Mouse (Mus musculus) urinary bladder, postnatal 25 days (tissue): Measurements from ENCODE around the gene Ripor3.
A peak's percentile ranks its signal among the peaks of the same experiment; 100 is the strongest.
"Not testable (repeated sequence)": the region's sequence is repeated elsewhere in the genome, so short reads cannot be mapped to it uniquely, and the experiment has no call there.

ENCODE experiments used
- DNase-seq: peaks from one replicate; pipeline ENCODE4 v3.0.0; 2022; ENCODE audit warnings: low spot score

The Ripor3 gene

DNA sequence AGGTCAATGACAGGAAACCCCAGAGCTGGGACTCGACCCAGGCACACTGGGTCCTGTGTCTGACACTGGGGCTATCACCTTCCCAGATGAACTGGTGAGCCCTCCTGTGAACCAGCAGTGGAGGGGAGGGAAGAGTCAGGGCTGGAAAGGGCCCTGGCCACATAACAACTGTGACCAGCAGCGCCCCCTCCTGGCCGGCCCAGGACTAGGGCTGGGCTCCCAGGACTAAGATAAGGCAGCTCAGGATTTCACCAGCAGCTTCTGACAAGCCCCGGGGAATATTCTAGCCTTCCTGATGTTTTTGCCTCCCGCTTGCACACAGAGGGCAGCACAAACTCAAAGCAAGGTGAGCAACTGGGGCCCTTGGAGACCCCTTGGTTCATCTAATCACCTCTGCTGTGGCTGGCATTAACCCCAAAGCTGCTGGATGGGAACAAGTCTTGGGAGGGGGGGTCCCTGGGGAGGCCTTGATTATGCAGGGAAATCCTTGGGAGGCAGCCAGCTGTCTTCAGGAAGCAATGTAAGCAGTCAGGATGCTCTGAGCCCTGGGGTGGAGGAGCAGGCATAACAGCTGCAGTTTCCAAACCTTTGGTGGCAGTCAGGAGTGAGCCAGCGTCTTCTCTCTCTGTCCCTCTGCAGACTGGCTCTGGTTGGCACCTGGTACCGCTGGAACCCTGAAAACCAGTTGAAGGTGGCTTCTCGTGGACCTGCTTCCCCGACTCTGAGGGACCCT is at the start of gene Ripor3:
Ripor3 (minus strand) TSS at position 683 of the 733 bp plus-strand sequence.
- peak; percentile 84 for DNase-seq

DNA sequence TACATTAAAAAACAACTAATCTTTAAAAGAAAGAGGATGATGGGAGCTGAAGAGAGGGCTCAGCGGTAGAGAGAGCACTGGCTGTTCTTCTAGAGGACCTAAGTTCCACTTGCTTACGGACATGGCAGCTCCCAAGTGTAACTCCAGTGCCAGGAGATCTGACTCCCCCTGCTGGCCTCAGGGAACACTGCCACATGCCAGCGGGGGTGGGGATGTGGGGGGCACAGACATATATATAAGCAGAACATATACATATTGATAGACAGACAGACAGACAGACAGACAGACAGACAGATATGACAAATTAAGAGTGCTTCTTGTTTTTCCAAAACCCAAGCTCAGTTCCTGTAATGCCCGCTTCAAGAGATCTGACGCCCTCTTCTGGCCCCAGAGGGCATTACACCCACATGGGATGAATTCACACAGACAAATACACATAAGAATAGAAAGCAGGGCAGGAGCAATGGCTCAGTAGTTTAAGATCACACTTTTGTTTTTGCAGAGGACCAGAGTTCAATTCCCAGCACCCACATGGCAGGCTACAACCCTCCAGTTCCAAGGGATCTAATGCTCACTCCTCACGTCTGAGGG is 48.9 kb upstream of the Ripor3 start:
- no peak for DNase-seq

DNA sequence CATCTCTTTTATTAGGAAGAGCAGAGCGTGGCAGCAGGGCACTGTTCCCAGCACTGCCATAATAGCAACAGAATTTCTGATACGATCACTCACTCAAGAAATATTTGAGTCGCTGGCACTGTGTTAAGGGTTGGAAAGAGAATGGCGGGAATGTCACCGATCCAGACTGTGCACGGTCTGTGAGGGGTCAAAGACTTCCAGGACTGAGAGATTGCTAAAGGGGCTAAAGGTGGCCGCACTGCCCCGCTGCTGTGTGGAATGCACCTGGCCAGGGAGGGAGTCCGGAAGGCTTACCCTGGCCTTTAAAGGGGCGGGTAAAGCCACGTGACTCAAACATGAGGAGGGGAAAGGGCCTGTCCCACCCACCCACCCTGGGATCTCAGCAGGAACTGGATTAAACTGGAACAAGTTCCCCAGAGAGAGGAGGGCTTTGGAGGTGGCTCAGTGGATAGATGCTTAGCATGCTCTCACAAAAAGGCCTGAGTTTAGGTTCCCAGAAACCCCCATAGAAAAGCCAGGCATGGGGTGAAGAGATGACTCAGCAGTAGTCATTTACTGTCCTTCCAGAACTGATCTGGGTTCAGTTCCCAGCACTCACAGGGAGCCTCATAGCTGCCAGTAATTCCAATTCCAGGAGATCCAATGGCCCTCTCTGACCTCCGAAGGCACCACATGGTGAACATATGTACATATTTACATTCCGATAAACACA is 48.2 kb upstream of the Ripor3 start:
- DNase-seq: peak; percentile 40

DNA sequence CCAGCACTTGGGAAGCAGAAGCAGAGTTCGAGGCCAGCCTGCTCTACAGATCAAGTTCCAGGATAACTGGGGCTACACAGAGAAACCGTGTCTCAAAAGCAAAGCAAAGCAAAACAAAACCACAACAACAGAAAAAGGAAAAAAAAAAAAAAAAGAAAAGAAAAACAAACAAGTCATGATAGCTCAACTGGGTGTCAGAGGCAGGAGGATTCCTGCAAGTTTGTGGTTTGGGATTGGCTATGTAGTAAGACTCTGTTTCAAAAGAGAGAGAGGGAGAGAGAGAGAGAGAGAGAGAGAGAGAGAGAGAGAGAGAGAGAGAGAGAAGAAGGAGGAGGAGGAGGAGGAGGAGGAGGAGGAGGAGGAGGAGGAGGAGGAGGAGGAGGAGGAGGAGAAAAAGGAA is 47.5 kb upstream of the Ripor3 start:
- not testable (repeated sequence) for DNase-seq

DNA sequence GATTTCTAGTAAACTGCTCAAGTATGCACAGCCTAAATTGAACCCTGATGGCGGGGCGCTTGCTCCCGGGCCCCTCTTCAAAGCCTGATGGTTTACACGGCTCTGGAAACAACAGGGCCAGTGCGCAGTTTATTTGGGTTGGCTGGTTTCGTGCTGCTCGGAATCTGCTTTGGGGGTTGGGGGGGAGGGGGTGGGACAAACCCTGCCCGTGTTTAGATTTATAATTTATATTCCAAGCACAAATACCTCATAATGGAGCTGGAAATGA is 46.2 kb upstream of the Ripor3 start:
- DNase-seq: no peak

DNA sequence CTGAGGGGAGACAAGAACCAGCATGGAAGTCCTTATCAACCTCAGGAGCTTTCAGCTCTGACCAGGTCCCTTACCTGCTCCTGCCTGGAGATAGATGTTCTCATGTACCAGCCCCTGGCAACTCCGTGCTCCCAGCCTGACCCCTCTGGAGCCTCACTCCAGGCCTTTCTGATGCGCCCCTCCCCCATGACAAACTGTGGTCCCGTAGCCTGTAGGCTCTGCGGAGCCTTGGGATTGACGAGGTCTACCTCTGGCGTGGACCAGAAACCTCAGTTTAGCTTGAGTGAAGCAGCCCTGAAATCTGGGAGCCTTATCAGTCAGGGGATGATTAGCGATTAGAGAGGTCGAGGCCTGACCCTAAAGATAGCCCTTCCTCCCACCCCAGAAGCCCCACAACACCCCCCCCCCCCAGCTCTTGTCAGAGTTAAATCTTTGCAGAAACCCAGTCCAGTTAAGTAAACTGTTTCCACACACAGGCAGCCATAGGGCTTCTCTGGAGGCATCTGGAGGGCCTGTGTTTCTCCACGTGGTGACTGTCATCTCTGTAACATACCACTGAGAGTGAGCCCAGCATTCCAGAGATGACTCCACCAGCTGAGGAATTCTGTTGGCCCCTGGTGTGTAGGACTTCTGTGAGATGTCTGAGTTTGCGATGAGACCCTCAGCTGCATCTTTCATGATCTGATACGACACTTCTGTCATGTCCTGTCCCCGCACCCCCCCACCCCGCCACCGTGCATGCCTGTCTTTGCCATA is 45.7 kb upstream of the Ripor3 start:
- no peak for DNase-seq

DNA sequence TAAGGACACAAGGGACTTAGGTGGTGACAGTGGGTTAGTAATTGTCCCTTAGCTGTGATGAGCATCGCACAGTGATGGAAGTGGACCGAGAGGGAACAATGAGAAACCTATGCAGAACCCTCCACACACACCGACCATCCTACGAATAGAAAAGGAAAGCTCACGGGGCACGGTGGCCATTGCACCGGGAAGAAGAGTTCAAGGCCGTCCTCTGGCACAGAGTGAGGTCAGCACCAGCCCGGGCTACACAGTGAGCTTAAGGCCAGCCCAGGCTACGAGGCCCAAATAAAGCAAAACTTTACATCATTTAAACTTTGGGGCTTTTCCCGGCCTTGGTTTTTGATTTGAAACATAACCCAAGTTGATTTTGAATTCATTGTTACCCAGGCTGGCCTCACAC is 43.7 kb upstream of the Ripor3 start:
- DNase-seq: no peak

DNA sequence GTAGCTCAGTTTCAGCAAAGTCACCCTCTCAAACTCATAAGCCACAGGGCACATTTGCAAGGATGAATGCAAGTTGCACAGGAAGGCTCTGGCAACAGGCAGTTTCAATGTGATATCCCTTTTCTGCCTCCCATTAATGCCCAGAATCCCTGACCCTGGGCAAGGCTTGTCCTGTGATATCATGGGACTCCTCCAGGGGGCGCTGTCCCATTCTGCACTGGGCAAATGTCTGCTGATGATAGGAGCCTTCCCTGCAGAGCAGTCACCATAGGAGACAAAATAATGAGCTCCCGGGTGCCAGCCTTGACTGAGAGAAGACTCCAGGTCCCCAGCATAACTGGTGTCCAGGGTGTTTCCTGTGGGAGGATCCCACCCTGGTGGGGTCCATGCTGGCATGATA is 42.3 kb upstream of the Ripor3 start:
- peak; percentile 60 for DNase-seq

DNA sequence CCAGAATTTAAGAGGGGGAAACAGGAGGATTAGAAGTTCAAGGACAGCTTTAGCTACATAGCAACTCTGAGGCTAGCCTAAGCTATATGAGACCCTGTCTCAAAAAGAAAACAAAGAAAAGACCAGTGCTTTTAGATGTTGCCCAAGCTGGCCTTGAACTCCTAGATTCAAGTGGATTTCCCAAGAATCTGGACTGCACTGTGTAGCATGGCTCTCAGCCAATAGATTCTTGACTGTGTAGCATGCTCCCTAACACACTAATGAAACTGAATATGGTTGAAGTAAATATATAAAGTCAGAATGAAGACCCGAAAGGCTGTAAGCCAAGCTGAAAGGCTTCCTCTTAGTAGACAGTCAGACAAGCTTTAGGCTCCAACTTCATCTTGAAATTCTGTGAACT is 41.7 kb upstream of the Ripor3 start:
- DNase-seq: no peak

DNA sequence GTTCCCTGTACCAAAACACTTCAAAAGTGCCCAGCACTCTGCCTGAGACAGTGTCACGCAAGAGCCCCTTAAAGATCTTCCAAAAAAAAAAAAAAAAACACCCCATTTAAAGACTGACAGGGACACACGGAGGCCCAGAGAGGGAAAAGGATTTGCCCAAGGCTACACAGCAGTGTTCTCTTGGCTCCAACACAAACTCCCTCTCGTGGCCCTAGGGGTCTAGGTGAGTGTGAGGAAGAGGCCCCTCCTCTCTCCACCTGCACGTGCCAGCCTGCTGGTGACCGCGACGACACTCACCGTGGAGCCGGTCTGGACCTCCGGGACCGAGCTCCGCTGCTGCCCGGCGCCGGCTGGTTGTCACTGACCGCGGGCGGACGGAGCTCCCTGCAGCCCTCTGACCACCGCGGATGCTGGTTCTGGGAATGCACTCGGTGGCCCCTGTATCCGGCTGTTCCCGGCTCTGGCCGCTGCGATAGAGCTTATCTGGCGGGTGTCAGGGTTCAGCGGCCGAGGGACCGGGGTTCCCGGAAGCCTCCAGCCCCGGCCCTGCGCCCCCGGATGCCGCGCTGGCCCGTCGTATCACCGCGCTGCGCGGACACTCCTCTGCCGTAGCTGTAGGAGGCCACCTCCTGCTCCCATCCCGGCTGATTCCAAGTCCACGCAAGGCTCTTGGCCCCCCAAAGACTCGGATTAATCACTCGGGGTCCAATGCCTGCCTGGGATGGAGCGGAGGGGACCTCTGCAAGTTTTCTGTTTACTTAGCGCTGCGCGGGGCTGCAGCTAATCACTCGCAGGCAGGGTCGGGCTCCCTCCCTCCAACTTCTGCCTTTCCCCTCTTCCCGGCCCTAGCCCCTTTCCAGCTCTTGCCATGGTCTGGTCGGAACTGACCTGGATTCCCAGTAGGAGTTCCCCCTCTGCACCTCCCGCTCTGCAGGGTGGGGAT is 39.9 kb upstream of the Ripor3 start:
- DNase-seq: no peak

DNA sequence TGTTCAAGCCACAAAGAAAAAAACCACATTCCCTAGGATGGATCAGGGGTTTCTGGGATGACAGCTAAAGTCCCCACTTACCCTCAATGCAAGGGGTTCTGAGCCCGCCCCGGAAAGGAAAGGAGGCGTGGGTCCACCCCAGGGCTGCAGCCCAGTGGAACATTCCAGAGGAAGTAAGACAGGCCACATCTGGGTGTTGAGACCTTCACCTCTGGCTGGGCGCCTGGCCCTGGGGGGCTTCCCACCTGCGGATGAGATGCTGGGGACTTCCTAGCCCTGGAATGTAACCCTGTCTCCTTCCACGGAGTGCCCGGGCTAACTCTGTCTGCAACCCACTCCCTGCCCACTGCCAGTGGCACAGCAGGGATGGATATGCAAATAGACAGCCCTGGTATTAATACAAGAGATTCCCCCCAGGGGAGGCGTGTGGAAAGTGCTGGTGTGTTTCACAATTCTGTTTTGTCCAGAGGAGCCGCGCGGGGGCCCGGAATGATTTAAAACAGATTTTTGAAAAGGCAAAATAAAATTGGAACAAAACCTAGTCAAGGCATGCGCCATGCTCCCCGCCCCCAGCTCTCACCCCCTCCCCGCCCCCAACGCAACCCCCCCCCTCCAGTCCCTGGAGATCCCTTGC is 38.7 kb upstream of the Ripor3 start:
- no peak for DNase-seq

DNA sequence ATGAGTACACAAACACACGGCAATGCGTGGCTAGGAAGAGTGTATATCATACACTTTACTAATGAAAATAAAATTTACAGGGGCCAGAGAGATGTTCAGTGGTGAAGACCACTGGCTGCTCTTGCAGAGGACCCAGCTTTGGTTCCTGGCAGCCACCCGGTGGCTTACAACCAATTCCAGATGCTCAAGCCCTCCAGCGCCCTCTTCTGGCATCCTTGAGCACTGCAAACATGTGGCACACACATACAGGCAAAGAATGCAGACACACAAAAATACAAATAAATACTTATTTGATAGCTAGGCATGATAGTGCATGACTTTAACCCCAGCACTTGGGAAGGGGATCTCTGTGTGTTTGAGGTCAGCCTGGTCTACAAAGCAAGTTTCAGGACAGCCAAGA is 36.0 kb upstream of the Ripor3 start:
- DNase-seq: no peak

DNA sequence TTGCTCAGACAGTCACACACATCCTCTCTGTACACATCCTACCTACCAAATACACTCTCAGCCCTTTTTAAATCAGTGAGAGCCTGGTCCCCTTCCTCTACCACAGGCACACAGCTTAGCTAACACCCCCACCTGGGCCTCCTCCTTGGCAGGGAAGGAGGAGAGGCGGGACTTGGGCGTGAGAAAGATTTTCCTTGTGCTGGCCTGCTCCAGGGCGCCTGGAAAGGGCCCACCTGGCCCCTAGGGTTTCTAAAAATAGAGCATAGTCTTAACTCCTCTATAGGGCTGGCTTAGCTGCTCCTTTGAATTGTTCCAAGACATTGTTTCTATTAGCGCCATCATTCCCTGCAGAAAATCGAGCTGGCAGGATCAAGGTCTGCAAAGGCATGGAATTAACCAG is 35.4 kb upstream of the Ripor3 start:
- DNase-seq: no peak

DNA sequence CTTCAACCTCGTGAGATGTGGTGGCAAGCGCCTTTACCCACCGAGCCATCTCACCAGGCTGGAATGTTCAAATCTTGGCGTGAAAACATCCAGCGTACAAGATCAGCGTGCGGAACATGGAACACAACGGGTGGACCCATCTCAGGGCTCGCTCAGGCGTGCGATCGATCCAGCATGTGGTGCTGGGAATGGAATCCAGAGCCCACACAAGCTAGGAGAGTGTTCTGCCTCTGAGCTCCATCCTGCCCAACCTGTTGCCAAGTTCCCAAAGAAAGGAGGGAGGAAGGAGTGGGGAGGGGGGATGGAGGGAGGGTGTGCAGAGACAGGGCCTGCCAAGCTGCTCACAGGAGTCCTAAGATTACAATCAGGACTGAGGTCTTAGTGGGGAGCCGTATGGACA is 34.9 kb upstream of the Ripor3 start:
- DNase-seq: no peak

DNA sequence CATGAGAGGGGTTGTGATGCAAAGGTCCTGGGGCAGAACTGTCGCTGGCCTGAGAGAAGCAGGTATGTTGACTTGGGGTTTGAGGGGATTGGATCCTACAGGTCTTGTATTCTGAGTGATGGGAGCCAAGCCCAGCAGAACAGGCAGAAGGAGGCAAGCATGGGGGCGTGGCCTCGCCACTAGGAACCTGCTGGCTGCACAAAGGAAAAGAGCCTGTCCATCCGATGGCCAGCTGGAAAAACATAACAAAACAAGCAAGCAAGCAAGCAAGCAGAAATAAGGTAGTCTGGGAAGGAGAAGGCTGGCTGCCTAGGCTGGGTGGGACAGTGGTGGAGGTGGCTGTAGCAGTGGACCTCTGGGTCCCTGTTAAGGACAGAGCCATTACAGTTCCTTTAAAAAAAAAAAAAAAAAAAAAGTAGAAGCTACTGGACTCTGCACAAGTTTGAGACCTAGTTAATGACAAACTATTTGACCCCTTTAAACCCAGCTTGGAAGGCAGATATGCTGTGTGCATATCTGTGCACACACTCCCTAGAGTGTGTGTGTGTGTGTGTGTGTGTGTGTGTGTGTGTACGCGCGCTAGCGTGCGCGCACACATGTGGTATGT is 34.4 kb upstream of the Ripor3 start:
- DNase-seq: no peak

DNA sequence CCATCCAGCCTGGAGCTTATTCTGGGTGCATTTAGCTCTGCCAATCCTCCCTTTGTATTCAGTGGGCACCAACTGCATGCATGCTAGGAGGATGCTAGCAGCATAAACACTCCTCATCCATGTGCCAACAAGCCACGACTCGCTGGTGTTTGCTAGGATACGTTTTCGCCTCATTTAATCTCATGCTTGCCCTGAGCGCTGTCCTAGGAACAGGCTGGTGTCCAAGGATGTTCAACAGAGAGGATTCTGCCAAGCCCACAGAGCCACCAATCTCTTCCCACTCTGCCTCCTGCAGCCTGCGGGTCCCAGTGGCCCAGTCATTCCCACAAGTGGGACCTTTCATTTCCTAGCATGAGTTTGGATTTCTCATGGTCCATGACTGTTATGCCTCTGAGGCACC is 31.6 kb upstream of the Ripor3 start:
- DNase-seq: no peak

DNA sequence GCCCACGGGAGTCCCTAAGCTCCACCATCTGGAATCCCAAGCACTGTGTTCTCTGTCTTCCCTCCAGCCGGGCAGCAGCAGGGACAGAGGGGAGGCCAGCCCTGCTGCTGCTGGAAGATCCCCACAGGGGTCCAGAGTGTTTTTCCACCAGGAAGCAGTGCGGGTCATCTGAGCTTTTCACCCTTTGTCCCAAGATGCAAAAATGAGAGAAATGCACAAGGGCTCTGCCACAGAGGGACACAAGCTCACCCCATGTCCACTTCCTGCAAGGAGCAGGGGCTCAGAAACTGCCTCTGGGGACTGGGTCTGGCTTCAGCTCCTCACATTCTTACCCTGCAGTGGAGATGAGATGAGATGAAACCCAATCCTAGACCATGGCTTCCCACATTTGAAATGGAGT is 30.3 kb upstream of the Ripor3 start:
- no peak for DNase-seq

DNA sequence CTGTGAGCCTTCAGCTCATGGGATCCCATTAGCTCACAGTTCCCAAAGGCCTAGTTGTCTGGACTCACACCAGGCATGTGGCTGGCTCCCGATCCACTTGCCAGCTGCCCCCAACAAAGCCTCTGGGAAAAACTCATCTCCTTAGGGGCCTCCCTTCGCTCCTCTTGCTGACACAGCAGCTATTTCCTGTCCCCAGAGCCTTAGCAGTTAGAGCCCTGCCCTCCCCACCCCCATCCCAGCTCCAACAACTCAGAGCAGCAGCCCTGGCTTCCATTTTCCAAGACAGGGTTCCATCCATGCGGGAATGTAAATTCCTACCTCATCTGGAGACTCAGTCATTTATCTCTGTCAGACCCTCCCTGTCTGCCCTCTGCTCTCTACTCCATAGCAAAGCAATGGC is 26.6 kb upstream of the Ripor3 start:
- DNase-seq: no peak

DNA sequence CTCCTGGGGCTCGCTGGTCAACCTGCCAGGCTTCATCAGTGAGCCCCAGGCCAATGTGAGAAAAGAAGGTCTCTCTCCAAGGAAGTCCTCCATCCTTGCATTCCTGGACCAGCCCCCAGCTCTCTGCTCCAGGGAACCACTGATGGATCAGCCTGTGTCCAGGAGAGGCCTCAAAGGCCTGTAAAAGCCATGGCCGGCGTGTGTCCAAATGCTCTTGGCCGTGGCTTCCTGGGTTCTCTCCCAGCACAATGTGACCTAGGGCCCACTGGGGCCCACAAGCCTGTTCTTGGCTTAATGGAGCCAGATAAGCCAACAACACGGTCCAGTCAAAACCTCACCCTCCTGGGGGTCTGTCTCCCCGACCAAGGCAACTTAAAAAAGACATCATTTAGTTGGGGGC is 25.5 kb upstream of the Ripor3 start:
- DNase-seq: no peak

DNA sequence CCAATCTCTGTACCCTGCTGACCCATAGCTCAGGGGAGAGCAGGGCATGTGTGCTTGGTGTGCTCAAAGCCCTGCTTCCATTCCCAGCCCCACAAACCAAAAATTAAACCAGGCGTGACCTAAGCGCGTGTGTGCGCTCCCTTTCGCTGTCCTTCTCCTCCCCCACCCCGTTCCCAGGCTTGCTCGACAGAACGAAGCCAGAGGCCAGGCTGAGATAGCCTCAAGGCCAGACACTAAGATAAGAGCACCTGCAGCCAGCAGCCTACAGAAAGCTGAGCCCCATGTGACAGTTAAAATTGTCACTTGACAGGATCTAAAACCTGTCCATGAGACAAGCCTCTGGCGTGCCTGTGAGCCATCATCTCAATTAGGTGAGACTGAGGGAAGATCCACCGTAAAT is 23.5 kb upstream of the Ripor3 start:
- no peak for DNase-seq

DNA sequence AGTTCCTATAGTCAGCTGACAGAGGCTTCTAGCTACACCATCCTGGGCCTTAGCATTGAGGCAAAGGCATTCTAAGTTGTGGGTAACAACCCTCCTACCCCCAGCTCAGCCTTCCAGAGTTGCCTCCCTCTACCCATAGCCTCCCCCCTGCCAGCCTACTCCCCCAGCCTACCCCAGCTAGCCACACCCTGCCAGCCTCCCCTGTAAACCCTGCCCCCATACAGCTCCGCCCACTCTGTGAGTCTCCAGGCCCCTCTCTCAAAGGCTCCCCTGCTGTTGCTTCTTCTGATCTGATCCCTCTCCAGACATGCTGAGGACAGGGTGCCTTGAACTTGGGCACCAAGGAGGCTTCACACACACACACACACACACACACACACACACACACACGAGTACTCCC is 21.4 kb upstream of the Ripor3 start:
- DNase-seq: no peak
